Mouse (Mus musculus) adrenal gland, postnatal 4 days (tissue): ENCODE data around the gene Igf2bp2. TPM values are rescaled to one million over a fixed set of nuclear protein-coding genes. Genes with fewer than 3 reads are reported as not detected.

Experiments used
- DNase-seq, 2 experiments: peaks; one replicate each; pipeline ENCODE4 v3.0.0; 2021 to 2022; ENCODE audit warnings: low spot score in 2 of 2, mixed read lengths in 2 of 2
- total RNA-seq, 2 experiments: library from RNA; stranded (reverse); gene quantifications; 2 replicates each; pipeline ENCODE4 v1.2.3; 2021

The Igf2bp2 gene
- total RNA-seq, 2 experiments from 2014 or later, result 43.7 to 50.6 TPM

DNA sequence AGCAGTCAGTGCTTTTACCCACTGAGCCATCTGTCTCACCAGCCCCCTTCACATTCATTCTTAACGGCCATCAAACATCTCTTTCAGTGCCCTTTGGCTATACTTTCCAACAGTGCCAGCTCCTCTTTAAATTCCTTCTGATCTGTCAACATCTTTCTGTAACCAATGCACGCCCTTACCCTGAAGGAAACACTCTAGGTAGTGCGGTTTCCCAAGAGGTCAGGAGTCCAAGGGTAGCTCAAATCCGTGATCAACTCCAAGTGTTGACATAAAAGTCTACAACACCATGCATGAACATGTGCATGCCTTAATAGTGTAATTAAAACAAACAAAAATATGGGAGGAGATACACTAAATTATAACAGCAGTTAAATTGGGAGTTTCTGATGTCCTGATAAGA lies 53.9 kb downstream of the Igf2bp2 start:
- DNase-seq, result no peak

DNA sequence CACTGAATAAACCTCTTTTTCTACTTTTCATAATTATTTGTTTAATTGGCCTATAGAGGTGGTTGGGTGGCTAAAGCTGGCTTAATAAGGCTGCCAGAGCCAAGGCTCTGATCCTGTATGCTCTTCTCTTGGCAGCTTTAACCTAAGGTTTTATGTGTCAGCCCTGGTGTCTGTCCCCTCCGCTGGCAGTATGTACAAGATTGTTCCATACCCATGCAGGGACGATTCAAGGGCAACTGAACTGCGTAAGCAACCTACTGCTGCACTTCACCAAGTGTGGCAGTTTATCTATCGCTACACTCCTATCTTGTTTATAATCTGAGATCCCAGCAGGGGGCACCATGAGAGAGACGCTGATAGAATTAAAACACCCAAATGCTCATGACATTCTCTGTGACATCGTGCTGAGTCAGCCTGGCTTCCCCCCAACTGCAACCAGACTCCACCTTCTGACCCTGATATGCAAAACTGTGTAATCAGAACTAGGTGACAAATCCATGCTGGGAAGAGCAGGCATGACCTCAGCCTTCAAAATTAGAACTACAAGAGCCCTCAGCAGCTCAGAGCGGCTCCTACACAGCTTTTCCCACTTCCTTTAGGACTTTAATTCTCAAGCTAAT lies 55.1 kb downstream of the Igf2bp2 start:
- peak; percentile 18 to 55 for DNase-seq

DNA sequence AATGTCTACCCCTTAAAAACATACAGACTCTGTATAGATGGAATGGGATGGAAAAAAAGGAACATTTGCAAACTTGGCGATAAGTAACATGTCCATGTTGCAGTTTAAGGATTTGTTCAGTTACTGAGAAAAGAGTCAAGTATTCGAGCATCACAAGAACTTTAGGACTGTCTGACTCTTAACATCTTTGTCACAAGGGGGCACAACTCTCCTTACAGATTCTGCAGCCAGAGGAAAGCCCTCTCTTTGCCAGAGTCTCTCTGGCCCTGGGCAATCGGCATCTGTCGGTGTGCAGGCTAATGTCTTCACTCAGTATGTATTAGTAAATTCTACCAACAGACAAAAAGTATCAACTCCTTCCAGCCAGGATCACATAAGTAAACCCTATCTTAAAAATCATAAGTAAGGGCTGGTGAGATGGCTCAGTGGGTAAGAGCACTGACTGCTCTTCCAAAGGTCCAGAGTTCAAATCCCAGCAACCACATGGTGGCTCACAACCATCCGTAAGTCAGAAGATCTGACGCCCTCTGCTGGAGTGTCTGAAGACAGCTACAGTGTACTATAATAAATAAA lies 57.0 kb downstream of the Igf2bp2 start:
- DNase-seq, result no peak

DNA sequence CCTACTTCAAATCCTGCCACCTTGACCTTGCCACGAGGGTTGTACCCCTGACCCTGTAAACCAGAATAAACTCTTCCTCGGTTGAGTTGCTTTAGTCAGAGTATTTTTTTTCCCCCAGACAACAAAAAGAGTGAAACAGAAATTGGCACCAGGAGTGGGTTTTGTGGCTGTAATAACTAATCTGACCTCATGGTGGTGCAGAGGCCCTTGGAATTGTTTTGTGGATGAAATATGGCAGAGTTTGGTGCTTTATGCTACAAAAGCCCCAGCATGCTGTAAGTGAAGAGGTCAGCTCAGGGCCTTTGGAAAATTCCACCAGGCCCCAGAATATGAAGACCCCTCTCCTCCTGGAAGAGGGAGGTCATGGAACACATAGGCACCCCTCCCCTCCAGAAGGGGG lies 63.0 kb downstream of the Igf2bp2 start:
- DNase-seq, result no peak

DNA sequence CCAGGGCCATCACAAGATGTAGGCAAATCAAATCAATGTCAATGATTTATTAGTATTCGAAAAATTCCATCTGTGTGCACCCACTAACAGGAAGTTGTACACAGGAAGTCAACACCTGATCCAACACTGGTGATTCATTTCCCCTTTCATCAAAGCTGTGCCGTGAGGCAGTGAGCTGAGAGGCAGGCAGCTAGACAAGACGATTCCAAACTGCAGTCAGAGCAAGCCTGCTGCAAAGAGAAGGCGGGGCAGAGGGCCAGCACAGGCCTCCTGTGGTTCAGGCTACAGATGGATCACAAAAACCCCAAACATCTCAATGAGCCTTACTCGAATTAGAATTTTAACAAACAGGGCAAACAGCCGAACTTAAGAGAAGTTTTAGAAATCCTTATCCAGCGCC lies 65.4 kb downstream of the Igf2bp2 start:
- DNase-seq, result no peak

DNA sequence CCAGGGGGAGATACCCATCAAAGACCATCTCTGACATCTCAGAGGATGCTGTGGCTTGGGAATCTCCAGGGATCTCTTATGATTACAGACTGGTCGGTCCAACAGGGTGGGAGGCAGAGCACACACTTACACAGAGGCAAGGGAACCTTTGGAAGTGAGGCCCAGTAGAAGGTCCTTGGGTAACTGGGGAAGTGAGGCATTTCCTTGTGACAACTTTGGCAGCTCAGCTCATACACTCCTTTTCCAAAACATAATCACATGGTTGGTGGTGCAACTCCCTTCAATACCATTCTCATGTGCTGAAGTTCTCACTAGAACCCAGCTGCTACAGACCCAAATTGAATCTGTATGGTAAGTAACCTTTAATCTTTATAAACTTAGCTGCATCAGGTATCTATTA lies 67.3 kb downstream of the Igf2bp2 start:
- no peak for DNase-seq

DNA sequence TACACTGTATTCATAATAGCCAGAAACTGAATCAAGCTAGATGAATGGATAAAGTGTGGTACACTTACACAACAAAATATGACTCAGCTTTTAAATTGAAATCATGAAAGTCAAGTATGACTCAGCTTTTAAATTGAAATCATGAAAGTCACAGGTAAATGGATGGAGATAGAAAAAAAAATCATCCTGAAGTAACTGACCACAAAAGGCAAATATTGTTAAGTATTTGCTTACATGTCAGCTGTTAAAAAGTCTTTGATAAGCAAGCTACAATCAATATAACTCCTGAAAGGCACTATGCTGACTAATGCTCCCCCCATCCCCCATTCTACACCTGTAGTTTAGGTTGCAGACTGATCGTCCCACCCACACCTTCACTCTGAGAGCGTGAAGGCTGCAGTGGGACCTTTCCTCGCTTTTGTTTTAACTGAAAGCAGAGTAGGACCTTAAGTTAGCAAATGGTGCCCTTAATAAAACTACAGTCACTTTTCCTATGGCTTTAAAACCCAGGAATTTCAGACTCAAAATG lies 71.8 kb downstream of the Igf2bp2 start:
- DNase-seq, result no peak

DNA sequence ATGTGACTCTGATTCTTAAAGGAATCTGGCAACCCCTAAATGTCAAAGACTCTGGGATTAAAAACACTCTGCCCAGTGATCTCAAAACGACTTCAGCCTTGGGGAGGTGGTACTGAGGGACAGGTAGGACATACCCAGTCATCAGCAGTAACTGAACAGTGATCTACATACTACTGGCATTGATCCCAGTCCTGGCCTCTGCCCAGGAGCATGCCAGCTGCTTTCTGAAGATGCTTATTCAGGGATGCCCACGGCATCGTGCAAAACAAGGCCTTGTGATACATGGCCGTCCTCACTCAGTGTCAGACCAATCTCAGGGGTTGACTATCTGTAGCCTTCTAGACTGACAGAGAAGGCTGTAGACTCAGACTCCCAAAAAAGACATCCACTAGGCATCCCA lies 77.7 kb downstream of the Igf2bp2 start:
- no peak for DNase-seq

DNA sequence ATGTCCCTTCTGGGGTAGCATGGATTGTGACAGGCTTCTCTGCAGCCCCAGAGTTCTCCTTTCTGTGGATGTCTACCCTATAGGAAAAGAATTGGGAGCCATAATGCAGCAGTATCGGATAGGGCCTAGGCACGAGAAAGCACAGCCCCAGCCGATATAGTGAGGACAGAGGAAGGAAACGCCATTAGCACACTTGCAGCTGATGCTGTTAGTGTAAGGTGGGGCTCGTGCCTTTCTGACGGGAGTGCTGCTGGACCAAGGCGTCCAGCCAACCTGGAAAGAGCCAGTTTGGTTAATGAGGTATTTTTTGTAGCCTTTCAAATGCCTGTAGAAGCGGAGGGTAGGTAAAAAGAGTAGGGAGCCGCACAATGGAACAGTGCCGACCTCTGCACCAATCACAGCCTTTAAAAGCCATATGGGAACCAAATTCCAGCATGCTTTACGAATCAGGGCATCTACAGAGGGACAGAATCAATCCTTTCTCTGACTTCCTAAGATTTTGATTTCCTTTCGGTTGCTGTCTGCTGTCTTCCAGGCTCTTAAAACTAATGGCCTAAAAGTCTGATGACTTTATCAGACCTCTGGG lies 82.9 kb downstream of the Igf2bp2 start:
- DNase-seq, result no peak

DNA sequence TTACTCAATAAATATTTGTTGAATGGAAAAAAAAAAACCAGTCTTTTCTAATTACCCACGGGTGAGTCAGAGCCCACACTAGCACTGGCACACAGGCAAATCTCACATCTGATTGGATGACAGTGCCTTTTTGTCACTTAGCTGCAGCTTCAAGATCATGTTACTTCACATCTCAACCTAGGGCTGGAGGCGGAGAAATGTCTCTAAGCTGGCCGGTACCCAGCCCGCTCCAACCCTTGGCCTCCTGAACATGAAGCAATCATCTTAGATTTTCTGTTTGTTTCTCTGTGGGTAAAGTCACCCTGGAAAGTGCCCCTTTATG lies 86.5 kb downstream of the Igf2bp2 start:
- no peak for DNase-seq

DNA sequence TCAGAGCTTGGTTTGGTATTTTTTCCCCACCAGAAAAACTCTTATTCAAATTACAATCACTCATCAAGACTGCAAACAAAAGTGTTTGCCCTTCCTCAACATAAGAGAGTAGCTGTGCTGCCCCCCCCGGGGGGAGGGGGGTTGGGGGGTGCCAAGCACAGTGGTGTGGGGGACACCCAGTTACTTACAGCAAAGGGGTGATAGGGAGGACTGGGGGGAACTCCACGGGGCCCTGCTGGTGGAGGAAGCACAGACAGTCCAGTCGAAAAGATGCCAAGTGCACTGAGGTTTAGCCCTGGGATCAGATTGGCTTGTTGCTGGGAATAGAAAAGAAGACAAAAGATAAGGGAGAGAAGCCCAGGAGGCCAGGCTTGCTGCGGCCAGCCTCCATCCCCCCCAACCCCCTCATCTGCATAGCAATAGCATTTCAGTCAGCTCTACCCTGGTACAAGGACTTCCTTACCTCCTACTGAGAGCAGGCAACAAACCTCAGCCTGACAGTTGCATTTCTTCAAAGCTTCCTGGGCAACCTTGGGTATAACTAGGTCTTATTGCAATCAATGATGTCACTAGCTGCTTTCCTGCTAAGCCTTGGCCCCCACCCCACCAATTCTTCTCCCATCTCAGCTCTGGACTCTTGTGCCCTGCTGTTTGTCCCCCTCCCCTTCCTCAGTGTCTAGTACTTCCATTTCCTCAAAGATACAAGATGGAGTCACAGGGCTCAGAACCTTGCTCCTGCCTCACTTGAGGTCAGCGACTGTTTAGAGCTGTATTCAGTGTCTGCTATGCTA lies 87.1 kb downstream of the Igf2bp2 start:
- no peak for DNase-seq

DNA sequence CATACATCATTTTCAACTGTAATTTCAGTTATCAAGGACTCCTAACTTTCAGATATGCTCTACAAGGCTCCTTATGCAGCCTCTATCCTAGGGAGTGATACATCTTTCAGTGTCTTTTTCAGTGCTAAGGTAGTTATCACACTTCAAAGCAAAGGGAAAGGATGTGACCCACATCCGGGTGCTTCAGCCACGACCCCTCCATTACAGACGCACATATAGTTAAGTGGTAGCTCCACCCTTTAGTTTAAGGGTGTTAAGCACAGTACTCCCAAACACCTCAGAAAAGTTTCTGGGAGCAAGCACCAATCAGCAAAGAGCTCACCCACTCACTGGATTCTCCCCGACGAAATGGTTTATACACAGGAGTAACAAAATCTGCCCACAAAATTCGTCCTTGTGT lies 88.0 kb downstream of the Igf2bp2 start:
- DNase-seq, result no peak

DNA sequence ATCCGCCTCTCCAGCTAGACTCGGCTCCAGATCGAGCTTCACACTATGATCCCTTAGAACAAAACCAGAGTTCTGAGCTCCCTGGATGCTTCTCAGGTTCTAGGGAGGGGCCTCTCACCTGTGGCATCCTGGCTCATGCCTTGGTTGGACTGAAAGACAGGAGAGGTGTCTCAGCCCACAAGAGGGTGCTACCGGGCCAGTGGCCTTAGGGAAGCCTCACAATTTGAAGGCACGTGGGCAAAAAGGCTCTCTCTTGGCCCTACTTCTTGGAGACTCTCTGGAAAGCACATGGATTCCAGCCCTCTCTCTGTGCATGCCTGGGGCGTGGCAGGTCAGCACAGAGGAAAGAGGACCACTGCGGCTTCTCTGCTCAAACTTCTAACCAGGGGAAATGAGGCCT lies 91.7 kb downstream of the Igf2bp2 start:
- no peak for DNase-seq

DNA sequence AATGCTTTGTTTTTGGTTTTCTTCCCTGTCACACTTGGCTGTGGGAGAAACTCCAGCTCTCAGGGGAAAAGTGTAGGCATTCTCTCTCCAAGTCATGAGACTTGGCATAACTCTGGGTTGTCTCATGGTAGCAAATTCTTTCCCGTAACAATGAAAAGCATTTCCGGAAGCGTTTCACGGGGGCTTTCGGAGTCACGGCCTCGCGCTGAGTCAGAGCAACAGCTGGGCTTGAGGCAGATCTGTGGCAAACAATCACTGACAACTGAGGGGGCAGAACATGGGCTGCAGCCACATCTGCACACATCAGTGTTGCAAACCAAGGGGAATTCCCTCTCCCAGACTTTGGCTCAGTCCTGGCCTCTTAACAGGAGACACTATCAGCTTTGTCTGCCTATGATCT lies 95.7 kb downstream of the Igf2bp2 start:
- DNase-seq, result no peak

DNA sequence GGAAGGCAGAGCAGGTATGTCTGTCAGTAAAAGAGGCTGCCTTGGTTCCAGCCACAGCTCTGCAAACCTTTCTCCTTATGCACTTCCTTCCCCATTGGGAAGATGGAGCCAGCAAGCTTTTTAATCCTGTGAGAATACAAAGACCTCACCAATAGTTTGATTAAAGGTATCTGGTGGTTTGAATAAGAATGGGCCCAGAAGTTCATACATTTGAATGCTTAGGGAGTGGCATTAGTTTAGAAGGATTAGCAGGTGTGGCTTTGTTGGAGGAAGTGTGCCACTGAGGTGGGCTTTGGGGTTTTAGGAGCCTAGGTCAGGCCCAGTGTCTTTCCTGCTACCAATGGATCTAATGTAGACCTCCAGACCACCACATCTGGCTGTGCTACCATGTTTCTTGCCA lies 97.6 kb downstream of the Igf2bp2 start:
- DNase-seq, result no peak

DNA sequence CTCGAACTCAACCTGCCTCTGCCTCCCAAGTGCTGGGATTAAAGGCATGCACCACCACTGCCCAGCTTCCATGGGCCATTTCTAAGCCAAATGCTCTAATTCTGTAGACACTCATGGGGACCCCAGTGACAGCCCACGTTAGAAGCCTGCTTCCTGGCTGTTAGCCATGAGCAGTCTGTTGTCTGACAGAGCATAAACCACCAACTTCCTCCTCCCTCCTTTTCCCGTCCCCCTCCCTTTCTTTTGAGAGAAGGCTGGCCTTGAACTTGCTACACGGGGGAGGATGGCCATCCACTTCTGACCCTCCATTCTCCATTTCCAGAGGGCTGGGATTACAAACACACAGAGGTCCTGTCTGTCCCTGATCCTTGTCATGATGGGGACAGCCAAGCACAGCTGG lies 100.8 kb downstream of the Igf2bp2 start:
- DNase-seq, result no peak

DNA sequence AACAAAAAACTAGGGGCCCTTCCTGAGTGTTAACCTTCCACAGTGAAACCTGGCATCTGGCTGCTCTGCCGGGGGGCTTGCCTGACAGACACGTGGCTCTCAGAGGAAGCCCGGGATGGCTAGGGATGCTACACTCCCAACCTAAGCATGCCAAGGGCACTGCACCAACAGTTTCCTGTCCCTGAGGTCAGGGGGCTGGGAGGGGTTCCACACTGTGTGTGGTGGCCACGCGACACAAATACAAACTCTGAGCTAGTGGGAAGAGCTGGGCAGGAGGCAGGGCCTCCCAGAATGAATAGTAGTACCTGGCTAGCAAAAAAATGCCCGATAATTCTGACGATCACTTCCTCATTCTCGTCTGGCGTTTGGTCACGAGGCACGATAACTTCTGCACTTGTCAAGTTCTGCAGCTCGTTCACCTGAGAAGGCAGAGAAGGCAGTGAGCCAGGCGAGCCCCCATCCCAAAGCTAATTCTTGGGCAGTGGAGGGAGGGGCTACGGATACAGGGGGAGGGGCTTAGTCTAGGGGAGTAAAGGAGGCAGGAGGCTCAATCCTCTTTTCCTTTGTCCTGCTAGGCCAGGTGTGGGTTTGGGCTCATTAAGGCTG lies 101.4 kb downstream of the Igf2bp2 start:
- no peak for DNase-seq

DNA sequence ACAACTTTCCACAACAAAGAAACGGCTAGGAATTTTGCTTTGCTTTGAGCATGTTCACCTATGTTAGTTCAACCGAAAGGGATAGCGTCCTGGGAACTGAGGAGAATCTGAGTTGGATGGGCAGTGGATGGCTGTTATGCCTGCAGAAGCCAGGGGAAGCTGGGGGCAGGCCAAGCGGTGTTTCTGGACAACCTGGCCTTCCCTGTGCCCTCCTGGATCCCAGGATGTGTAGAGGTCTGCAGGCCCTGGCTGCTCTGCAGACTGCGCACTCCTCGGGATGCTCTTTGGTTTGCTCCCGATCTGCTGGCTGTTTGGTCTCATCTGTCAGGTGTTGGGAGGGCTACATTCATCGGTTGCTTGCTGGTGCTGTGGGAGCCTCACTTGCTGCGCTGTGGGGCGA lies 102.7 kb downstream of the Igf2bp2 start:
- no peak for DNase-seq

DNA sequence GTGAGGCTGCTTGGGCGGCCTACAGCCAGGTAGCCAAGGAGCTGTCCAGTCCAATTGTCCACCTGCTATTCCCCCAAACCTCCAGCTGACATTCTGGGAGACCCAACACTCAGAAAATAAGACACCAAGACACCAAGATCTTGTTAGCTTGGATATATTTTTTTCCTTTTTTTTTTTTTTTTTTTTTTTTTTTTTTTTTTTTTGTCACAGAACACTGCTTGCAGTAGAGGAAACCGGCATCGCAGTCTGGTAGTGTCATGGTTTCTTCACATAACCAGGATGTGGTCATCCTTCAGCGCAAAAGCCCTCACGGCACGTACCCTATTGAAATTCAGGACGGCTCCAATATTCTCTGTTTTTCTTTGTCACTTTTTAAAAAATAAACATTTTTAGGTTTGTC lies 104.2 kb downstream of the Igf2bp2 start:
- no peak for DNase-seq

DNA sequence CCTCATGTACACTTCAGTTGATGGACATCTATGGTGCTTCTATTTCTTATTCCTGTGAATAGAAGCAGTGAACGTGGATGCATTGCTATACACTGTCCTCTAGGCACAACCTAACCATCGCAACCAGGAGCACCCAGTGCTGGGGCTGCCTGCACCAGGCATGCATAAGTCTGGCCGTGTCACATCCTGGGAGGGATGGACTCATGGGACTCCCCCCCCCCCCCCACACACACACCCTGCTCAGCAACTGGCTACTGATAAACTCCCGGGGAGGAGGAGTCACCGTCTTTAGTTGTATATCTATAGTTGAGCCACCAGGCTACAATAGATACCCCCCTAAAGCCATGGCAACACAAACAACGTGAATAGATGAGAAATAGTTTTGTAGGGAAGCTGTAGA lies 105.6 kb downstream of the Igf2bp2 start:
- no peak for DNase-seq

DNA sequence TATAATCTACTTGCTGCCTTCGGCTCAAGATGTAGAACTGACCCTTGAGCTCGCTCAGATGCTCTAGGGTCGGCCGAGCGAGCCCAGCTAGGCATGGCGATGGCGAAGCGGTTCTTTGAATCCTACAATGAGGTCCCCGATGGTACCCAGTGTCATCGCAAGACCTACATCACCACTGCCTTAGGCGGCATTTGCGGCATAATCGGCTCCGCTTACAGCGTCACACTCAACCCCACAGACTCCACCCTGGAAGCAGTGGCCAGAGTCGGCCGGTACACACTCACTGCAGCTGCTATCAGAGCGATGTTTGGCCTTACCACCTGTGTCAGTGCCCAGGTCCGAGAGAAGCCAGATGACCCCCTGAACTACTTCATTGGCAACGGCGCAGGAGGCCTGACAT lies 109.7 kb downstream of the Igf2bp2 start:
- DNase-seq, result no peak
